Mouse (Mus musculus): ENCODE measurements around the gene Gm17662. TPM values are rescaled to one million over a fixed set of nuclear protein-coding genes. Genes with fewer than 3 reads are reported as not detected.

Gene Gm17662
- not detected in 2 replicates for polyA plus RNA-seq (2011; ENCODE audit: insufficient read depth, insufficient read length, low replicate concordance, missing spikeins)

DNA sequence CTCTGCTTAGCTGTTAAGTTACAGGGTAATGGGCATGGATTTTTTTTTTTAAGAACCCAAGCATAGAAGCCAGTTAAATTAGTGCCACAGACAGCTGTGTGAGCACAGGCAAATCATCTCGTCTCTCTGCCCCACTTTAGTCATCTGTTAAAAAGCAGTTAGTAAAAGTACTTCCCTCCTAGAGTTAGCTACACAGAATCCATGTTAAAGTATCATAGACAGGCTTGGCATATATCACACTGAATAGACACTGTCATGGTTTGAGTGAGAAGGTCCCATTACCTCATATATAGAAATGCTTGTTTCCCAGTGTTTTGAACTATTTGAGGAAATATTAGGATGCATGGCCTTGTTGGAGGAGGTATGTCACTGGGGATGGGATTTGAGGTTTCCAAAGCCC is at the start of gene Gm17662:
Gene Gm17662 (plus strand): TSS at position 301 of the 400 bp plus-strand sequence.
- Histone ChIP-seq H3K4me3 (replicated peaks; ENCODE audit: control insufficient read depth, low read depth, low read length) (no peak within 1 kb of the TSS), H3K4me1 (ENCODE audit: control insufficient read depth, insufficient read depth, low read length) (no peaks in the 10 kb centered on the region), H3K27ac (ENCODE audit: control insufficient read depth, insufficient read depth, low read depth, low read length, poor library complexity) (no peak within 1 kb of the TSS)
- no peak for TF ChIP-seq POLR2A (IDR thresholded peaks at IDR 0.05; ENCODE audit: borderline replicate concordance, control insufficient read depth, low read depth, low read length)
- no peak for TF ChIP-seq CTCF (IDR thresholded peaks at IDR 0.05; ENCODE audit: control insufficient read depth, insufficient read depth, low read length)
- WGBS: 54% methylated on average over 1 of the region's 1 CpGs

DNA sequence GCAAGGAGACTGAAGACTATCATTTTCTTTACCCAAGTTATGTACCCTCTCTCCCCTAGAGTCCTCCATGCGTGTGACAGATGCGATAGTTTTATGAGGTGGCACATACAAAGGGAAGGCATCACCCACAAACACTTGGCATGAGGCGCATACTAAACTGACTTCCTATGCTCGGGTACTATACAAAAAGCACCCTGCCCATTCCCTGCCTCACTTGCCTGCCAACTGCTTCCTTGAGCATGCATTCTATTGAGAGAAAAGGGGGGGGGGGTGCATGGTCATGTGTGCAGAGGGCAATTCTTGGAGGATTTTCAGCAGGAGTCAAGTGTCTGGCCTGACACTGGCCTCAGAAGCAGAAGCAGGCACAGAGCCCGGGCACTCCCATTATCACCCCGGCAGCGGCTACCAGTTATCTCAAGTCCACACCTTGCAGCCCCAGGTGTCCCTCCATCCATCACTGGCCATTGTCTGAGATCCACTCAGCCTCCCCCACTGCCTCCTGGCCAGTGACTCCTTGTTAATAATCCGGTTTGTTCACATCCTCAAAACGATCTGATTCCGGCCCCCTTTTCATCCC is 46.3 kb upstream of the Gm17662 start:
- WGBS: 72% methylated on average over 10 of the region's 10 CpGs

DNA sequence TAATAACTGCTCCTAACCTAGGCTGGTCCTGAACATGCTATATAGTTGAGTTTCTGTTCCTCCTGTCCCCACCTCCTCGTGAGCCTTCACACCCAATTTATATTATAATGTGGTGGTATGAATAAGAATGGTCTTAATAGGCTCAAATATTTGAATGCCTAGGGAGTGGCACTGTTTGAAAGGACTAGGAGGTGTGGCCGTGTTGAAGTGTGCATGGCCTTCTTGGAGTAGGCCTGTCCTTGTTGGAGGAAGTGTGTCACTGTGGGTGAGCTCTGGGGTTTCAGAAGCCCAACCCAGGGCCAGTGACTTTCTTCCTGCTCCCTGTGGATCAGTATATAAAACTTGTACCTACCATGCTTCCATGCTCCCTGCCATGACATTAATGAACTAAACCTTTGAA is 43.5 kb upstream of the Gm17662 start:
- TF ChIP-seq POLR2A (IDR thresholded peaks at IDR 0.05; ENCODE audit: borderline replicate concordance, control insufficient read depth, low read depth, low read length) (no peak), CTCF (IDR thresholded peaks at IDR 0.05; ENCODE audit: control insufficient read depth, insufficient read depth, low read length) (no peak)
- Histone ChIP-seq H3K4me3 (replicated peaks; ENCODE audit: control insufficient read depth, low read depth, low read length) (no peak overlapping the region), H3K4me1 (ENCODE audit: control insufficient read depth, insufficient read depth, low read length) (no peaks in the 10 kb centered on the region), H3K27ac (ENCODE audit: control insufficient read depth, insufficient read depth, low read depth, low read length, poor library complexity) (no peak overlapping the region)
- 73% methylated on average over 2 of the region's 2 CpGs for WGBS

More for the DNA sequence above, 46.3 kb upstream of the Gm17662 start:
- Histone ChIP-seq H3K4me1 (ENCODE audit: control insufficient read depth, insufficient read depth, low read length) (no peaks in the 10 kb centered on the region), H3K4me3 (replicated peaks; ENCODE audit: control insufficient read depth, low read depth, low read length) (no peak overlapping the region), H3K27ac (ENCODE audit: control insufficient read depth, insufficient read depth, low read depth, low read length, poor library complexity) (no peak overlapping the region)
- TF ChIP-seq CTCF (IDR thresholded peaks at IDR 0.05; ENCODE audit: control insufficient read depth, insufficient read depth, low read length) (no peak), POLR2A (IDR thresholded peaks at IDR 0.05; ENCODE audit: borderline replicate concordance, control insufficient read depth, low read depth, low read length) (no peak)

DNA sequence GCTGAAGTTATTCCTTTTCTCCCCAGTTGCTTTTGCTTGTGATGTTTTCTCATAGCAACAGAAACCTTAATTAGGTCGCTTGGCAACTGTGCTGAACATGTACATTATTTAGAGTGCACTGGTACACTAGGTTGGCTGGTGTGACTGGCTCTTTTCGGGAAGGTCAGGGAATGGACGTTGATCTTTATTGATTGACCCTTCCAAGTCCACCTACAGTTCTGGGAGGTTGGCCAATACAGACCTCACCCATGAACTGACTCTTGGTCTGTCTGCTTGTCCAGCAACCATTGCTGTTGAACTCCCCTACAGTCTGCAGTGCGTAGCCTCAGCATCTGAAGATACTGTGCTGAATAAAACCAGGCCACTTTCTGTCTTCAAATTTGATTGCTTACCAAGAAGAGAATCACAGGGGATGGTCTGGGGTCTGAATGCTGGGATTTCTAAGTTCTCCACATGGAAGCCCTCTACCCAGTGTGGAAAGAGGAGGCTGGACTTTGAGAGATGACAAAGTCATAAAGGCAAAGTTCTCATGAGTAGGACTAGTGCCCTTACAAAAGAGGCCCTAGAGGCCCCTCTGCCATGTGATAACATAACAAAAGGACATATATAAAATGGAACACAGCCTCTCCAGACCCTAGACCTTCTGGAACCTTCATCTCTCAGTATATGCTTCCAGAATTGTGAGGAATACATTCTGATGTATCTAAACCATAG is 40.5 kb upstream of the Gm17662 start:
- Histone ChIP-seq H3K27ac (ENCODE audit: control insufficient read depth, insufficient read depth, low read depth, low read length, poor library complexity) (no peak overlapping the region), H3K4me1 (ENCODE audit: control insufficient read depth, insufficient read depth, low read length) (no peaks in the 10 kb centered on the region), H3K4me3 (replicated peaks; ENCODE audit: control insufficient read depth, low read depth, low read length) (no peak overlapping the region)
- WGBS: 75% methylated on average over 4 of the region's 4 CpGs
- TF ChIP-seq CTCF (IDR thresholded peaks at IDR 0.05; ENCODE audit: control insufficient read depth, insufficient read depth, low read length): no peak
- TF ChIP-seq POLR2A (IDR thresholded peaks at IDR 0.05; ENCODE audit: borderline replicate concordance, control insufficient read depth, low read depth, low read length): no peak

DNA sequence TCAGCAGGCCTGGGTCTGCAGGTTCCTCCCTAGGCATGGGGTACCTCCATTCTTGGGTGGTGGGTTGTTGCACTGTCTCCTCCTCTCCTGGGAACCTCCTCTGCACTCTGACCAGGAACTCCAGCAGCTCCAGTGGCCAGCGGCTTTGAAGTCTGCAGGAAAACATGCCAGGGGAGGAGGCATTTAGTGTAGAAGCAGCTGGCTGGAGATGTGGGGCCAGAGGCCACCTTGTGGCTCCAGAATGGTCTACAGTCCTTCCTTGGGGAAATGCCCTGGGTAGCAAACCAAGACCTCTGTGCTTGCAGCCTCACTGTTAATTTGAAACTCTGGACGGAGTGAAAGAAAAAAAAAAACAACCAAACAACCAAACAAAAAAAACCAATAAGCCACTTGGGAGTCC is 39.6 kb upstream of the Gm17662 start:
- no peak overlapping the region for H3K4me3 ChIP-seq (replicated peaks; ENCODE audit: control insufficient read depth, low read depth, low read length)
- H3K27ac ChIP-seq (ENCODE audit: control insufficient read depth, insufficient read depth, low read depth, low read length, poor library complexity): no peak overlapping the region
- no peaks in the 10 kb centered on the region for H3K4me1 ChIP-seq (ENCODE audit: control insufficient read depth, insufficient read depth, low read length)
- WGBS: 58% methylated on average over 2 of the region's 2 CpGs
- TF ChIP-seq CTCF (IDR thresholded peaks at IDR 0.05; ENCODE audit: control insufficient read depth, insufficient read depth, low read length): no peak
- no peak for TF ChIP-seq POLR2A (IDR thresholded peaks at IDR 0.05; ENCODE audit: borderline replicate concordance, control insufficient read depth, low read depth, low read length)

DNA sequence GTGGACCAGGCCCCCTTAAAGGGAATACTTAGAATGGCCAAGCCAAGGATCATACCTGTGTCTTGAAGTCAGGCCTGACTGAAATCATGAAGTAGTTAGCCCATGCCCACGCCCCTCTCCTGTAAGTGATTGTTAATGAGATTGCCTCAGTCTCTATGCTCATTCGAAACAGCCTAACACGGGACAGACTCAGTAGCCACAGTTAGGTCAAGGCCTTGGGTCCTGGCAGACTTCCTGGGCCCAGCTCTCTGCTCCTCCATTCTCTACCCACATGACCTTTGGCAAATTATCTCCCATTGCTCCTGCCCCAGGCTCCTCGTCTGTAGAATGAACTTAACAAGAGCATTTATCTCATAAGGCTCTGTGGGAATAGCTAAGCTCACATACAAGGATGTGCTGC is 38.1 kb upstream of the Gm17662 start:
- Histone ChIP-seq H3K4me3 (replicated peaks; ENCODE audit: control insufficient read depth, low read depth, low read length) (no peak overlapping the region), H3K27ac (ENCODE audit: control insufficient read depth, insufficient read depth, low read depth, low read length, poor library complexity) (no peak overlapping the region), H3K4me1 (ENCODE audit: control insufficient read depth, insufficient read depth, low read length) (no peaks in the 10 kb centered on the region)
- 71% methylated on average over 4 of the region's 4 CpGs for WGBS
- no peak for TF ChIP-seq CTCF (IDR thresholded peaks at IDR 0.05; ENCODE audit: control insufficient read depth, insufficient read depth, low read length)
- no peak for TF ChIP-seq POLR2A (IDR thresholded peaks at IDR 0.05; ENCODE audit: borderline replicate concordance, control insufficient read depth, low read depth, low read length)

DNA sequence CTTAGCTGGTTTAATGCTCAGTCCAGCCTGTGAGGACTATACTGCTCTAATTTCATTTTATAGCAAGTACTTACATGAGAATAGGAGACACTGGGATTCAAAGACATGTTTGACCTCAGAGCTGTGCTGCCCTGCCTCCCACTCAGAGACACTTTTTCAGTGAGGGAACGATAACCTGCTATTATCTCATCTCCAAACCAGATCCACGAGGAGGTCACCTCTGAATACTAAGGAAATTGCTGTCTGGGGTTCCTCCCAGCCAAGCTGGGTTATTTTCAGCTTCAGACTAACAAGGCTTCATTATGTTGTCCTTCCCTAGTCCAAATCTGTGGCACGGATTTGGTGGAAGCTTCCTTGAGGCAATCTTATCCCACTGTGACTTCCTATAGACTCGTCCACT is 37.2 kb upstream of the Gm17662 start:
- 65% methylated on average over 4 of the region's 4 CpGs for WGBS

DNA sequence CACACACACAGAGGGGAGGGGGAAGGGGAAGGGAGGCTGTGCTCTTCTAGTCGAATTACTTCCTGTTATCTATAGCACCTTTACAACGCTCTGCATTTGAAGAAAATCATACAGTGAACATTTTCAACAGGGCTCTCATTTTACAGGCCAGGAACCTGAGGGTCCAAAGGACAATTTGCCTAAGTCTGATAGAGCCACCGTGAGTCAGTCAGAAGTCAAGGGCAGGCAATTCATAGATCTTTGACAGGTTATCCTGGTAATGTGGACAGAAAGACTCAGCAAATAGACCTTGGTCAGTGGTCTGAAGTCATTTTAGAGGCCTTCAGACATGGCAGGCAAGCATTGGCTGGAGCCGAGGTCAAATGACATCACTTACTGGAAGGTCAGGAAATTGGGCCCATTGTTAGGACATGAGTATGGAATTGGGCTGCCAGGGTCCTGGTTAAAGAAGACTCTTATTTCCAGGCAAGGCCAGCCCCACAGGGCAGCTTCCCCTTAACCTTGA is 33.5 kb upstream of the Gm17662 start:
- no peak overlapping the region for H3K4me3 ChIP-seq (replicated peaks; ENCODE audit: control insufficient read depth, low read depth, low read length)
- TF ChIP-seq POLR2A (IDR thresholded peaks at IDR 0.05; ENCODE audit: borderline replicate concordance, control insufficient read depth, low read depth, low read length) (no peak), CTCF (IDR thresholded peaks at IDR 0.05; ENCODE audit: control insufficient read depth, insufficient read depth, low read length) (no peak)
- no peaks in the 10 kb centered on the region for H3K4me1 ChIP-seq (ENCODE audit: control insufficient read depth, insufficient read depth, low read length)
- 57% methylated on average over 4 of the region's 4 CpGs for WGBS
- H3K27ac ChIP-seq (ENCODE audit: control insufficient read depth, insufficient read depth, low read depth, low read length, poor library complexity): no peak overlapping the region

More for the DNA sequence above, 37.2 kb upstream of the Gm17662 start:
- TF ChIP-seq POLR2A (IDR thresholded peaks at IDR 0.05; ENCODE audit: borderline replicate concordance, control insufficient read depth, low read depth, low read length) (no peak), CTCF (IDR thresholded peaks at IDR 0.05; ENCODE audit: control insufficient read depth, insufficient read depth, low read length) (no peak)
- H3K4me1 ChIP-seq (ENCODE audit: control insufficient read depth, insufficient read depth, low read length): no peaks in the 10 kb centered on the region
- no peak overlapping the region for H3K4me3 ChIP-seq (replicated peaks; ENCODE audit: control insufficient read depth, low read depth, low read length)
- no peak overlapping the region for H3K27ac ChIP-seq (ENCODE audit: control insufficient read depth, insufficient read depth, low read depth, low read length, poor library complexity)

Measured in bone marrow, adult 2 months (tissue).